Mouse (Mus musculus) hindbrain, embryonic 12.5 days (tissue): ENCODE results near the gene a. TPM values are rescaled to one million over a fixed set of nuclear protein-coding genes. Genes with fewer than 3 reads are reported as not detected.
"Not testable (repeated sequence)": the region's sequence is repeated elsewhere in the genome, so short reads cannot be mapped to it uniquely, and the experiment has no call there.

Source experiments
- ATAC-seq: fragments of 200-750 bp; cut with Nextera tagmentation; 2 replicates; pipeline ENCODE4 v1.8.0; 2017; ENCODE audit warnings: moderate TSS enrichment; ENCODE audit not compliant: low FRiP score
- H3K27ac ChIP-seq: fragments of 300-500 bp; sonication (generic); 2 replicates; pipeline ENCODE4 v1.5.1; 2016; ENCODE audit warnings: mild to moderate bottlenecking
- H3K27me3 ChIP-seq: fragments of 300-500 bp; sonication (generic); 2 replicates; pipeline ENCODE4 v1.6.1; 2016; ENCODE audit warnings: mild to moderate bottlenecking
- H3K36me3 ChIP-seq: fragments of 300-500 bp; sonication (generic); 2 replicates; pipeline ENCODE4 v1.6.1; 2016; ENCODE audit warnings: mild to moderate bottlenecking
- H3K4me1 ChIP-seq: fragments of 300-500 bp; sonication (generic); 2 replicates; pipeline ENCODE4 v1.6.1; 2016
- H3K4me2 ChIP-seq: fragments of 300-500 bp; sonication (generic); replicated peaks from 2 replicates; pipeline ENCODE4 v1.6.1; 2016; ENCODE audit warnings: mild to moderate bottlenecking
- H3K4me3 ChIP-seq: fragments of 300-500 bp; sonication (generic); 2 replicates; pipeline ENCODE4 v1.5.1; 2016; ENCODE audit warnings: mild to moderate bottlenecking
- H3K9ac ChIP-seq: fragments of 300-500 bp; sonication (generic); 2 replicates; pipeline ENCODE4 v1.6.1; 2016; ENCODE audit warnings: mild to moderate bottlenecking, moderate library complexity
- H3K9me3 ChIP-seq: fragments of 300-500 bp; sonication (generic); replicated peaks from 2 replicates; pipeline ENCODE4 v1.6.1; 2016; ENCODE audit warnings: mild to moderate bottlenecking
- WGBS: fragments of 180-500 bp; shearing (Covaris S2); methylation state at CpG from one replicate; pipeline ENCODE4 v1.1.7; 2016; 5-methylcytosine and 5-hydroxymethylcytosine counted together
- polyA plus RNA-seq: library from polyadenylated mRNA; unstranded; fragments of >200 nt; fragmentation: Nextera tagmentation; extraction: Ambion mirVana; gene quantifications from 2 replicates; pipeline ENCODE4 v1.2.1, GENCODE M21; 2016

a gene
- polyA plus RNA-seq, 1 experiment from 2014 or later = 3.0 TPM

GRCm38 (mm10) chr2:154942546-154942945, 151.3 kb downstream of the a start:
- H3K4me1 ChIP-seq = peaks cover 7% of the 10 kb centered on the region
- H3K4me2 ChIP-seq = peak overlapping the region; percentile 29; the same call in 1 of the 2 replicates
- H3K27me3 ChIP-seq = no peaks in the 10 kb centered on the region
- no peaks in the 10 kb centered on the region for H3K36me3 ChIP-seq
- ATAC-seq = no peak
- no peak overlapping the region for H3K27ac ChIP-seq
- no peak overlapping the region for H3K4me3 ChIP-seq
- WGBS = 43% methylated on average over 11 of the region's 11 CpGs
- H3K9me3 ChIP-seq = no peaks in the 10 kb centered on the region
- H3K9ac ChIP-seq = no peak overlapping the region

- Histone ChIP-seq H3K27ac (no peak overlapping the region), H3K9ac (no peak overlapping the region), H3K9me3 (no peaks in the 10 kb centered on the region), H3K4me1 (peaks cover 7% of the 10 kb centered on the region), H3K4me3 (no peak overlapping the region), H3K4me2 (peak overlapping the region; percentile 29; the same call in 1 of the 2 replicates), H3K36me3 (no peaks in the 10 kb centered on the region), H3K27me3 (no peaks in the 10 kb centered on the region)
- ATAC-seq = no peak
- WGBS = 11% methylated on average over 11 of the region's 11 CpGs
Observed at GRCm38 (mm10) chr2:154943101-154943500, 151.9 kb downstream of the a start.

- WGBS = 94% methylated on average over 3 of the region's 3 CpGs
- H3K27ac ChIP-seq = no peak overlapping the region
- no peak for ATAC-seq
- no peak overlapping the region for H3K4me2 ChIP-seq
- no peaks in the 10 kb centered on the region for H3K27me3 ChIP-seq
- no peaks in the 10 kb centered on the region for H3K36me3 ChIP-seq
- no peak overlapping the region for H3K4me3 ChIP-seq
- H3K9me3 ChIP-seq = no peaks in the 10 kb centered on the region
- H3K4me1 ChIP-seq = peaks cover 7% of the 10 kb centered on the region
- H3K9ac ChIP-seq = no peak overlapping the region
Observed at GRCm38 (mm10) chr2:154946921-154947320, 155.7 kb downstream of the a start.

- no peak for ATAC-seq
- no peaks in the 10 kb centered on the region for H3K27me3 ChIP-seq
Observed at GRCm38 (mm10) chr2:154949352-154949751, 158.2 kb downstream of the a start.

GRCm38 (mm10) chr2:154949877-154950276, 158.7 kb downstream of the a start:
- Histone ChIP-seq H3K27ac (no peak overlapping the region), H3K9me3 (no peaks in the 10 kb centered on the region), H3K36me3 (no peaks in the 10 kb centered on the region), H3K4me1 (no peaks in the 10 kb centered on the region), H3K4me3 (no peak overlapping the region), H3K4me2 (no peak overlapping the region), H3K27me3 (no peaks in the 10 kb centered on the region), H3K9ac (no peak overlapping the region)
- 80% methylated on average over 9 of the region's 9 CpGs for WGBS
- ATAC-seq = no peak

More at GRCm38 (mm10) chr2:154949352-154949751, 158.2 kb downstream of the a start:
- no peaks in the 10 kb centered on the region for H3K36me3 ChIP-seq
- H3K4me2 ChIP-seq = no peak overlapping the region
- no peak overlapping the region for H3K4me3 ChIP-seq
- no peaks in the 10 kb centered on the region for H3K9me3 ChIP-seq
- H3K27ac ChIP-seq = no peak overlapping the region
- H3K4me1 ChIP-seq = no peaks in the 10 kb centered on the region
- no peak overlapping the region for H3K9ac ChIP-seq
- WGBS = 75% methylated on average over 7 of the region's 7 CpGs

- no peaks in the 10 kb centered on the region for H3K4me1 ChIP-seq
- no peak overlapping the region for H3K9ac ChIP-seq
- H3K36me3 ChIP-seq = no peaks in the 10 kb centered on the region
- no peak overlapping the region for H3K27ac ChIP-seq
- no peaks in the 10 kb centered on the region for H3K27me3 ChIP-seq
- 62% methylated on average over 5 of the region's 5 CpGs for WGBS
- H3K4me3 ChIP-seq = no peak overlapping the region
- ATAC-seq = no peak
- H3K9me3 ChIP-seq = no peaks in the 10 kb centered on the region
- H3K4me2 ChIP-seq = no peak overlapping the region
Observed at GRCm38 (mm10) chr2:154950601-154951000, 159.4 kb downstream of the a start.

GRCm38 (mm10) chr2:154959486-154959885, 168.3 kb downstream of the a start:
- WGBS = 89% methylated on average over 5 of the region's 5 CpGs
- H3K9ac ChIP-seq = no peak overlapping the region
- no peak overlapping the region for H3K27ac ChIP-seq
- H3K4me1 ChIP-seq = no peaks in the 10 kb centered on the region
- no peaks in the 10 kb centered on the region for H3K36me3 ChIP-seq
- no peak for ATAC-seq
- H3K9me3 ChIP-seq = no peaks in the 10 kb centered on the region
- H3K27me3 ChIP-seq = no peaks in the 10 kb centered on the region
- H3K4me2 ChIP-seq = no peak overlapping the region
- no peak overlapping the region for H3K4me3 ChIP-seq

- 91% methylated on average over 3 of the region's 3 CpGs for WGBS
Observed at GRCm38 (mm10) chr2:154959909-154960308, 168.7 kb downstream of the a start.

GRCm38 (mm10) chr2:154963176-154963575, 172.0 kb downstream of the a start:
- no peaks in the 10 kb centered on the region for H3K36me3 ChIP-seq
- H3K4me3 ChIP-seq = no peak overlapping the region
- no peaks in the 10 kb centered on the region for H3K4me1 ChIP-seq
- no peak overlapping the region for H3K4me2 ChIP-seq
- no peak overlapping the region for H3K9ac ChIP-seq
- no peaks in the 10 kb centered on the region for H3K27me3 ChIP-seq
- no peaks in the 10 kb centered on the region for H3K9me3 ChIP-seq
- no peak overlapping the region for H3K27ac ChIP-seq
- 43% methylated on average over 5 of the region's 5 CpGs for WGBS
- no peak for ATAC-seq

More at GRCm38 (mm10) chr2:154959909-154960308, 168.7 kb downstream of the a start:
- ATAC-seq = no peak
- Histone ChIP-seq H3K4me2 (no peak overlapping the region), H3K9ac (no peak overlapping the region), H3K9me3 (no peaks in the 10 kb centered on the region), H3K4me1 (no peaks in the 10 kb centered on the region), H3K36me3 (no peaks in the 10 kb centered on the region), H3K27ac (no peak overlapping the region), H3K27me3 (no peaks in the 10 kb centered on the region), H3K4me3 (no peak overlapping the region)

GRCm38 (mm10) chr2:154969740-154970397, 178.7 kb downstream of the a start:
- ATAC-seq, H3K4me3 ChIP-seq, H3K9ac ChIP-seq, H3K27me3 ChIP-seq, H3K4me2 ChIP-seq, H3K9me3 ChIP-seq, H3K27ac ChIP-seq, H3K36me3 ChIP-seq: not testable (repeated sequence)
- peaks cover 10% of the 10 kb centered on the region for H3K4me1 ChIP-seq
- 67% methylated on average over 14 of the region's 14 CpGs for WGBS

- Histone ChIP-seq H3K27ac (no peak overlapping the region), H3K9me3 (no peaks in the 10 kb centered on the region), H3K4me2 (no peak overlapping the region), H3K36me3 (no peaks in the 10 kb centered on the region), H3K4me1 (peaks cover 10% of the 10 kb centered on the region), H3K27me3 (no peaks in the 10 kb centered on the region), H3K4me3 (no peak overlapping the region), H3K9ac (no peak overlapping the region)
- WGBS = 68% methylated on average over 18 of the region's 18 CpGs
- no peak for ATAC-seq
Observed at GRCm38 (mm10) chr2:154971919-154972692, 180.9 kb downstream of the a start.

GRCm38 (mm10) chr2:154972981-154973380, 181.8 kb downstream of the a start:
- no peak overlapping the region for H3K4me3 ChIP-seq
- ATAC-seq = no peak
- no peak overlapping the region for H3K9ac ChIP-seq
- H3K9me3 ChIP-seq = no peaks in the 10 kb centered on the region
- H3K4me2 ChIP-seq = no peak overlapping the region
- no peaks in the 10 kb centered on the region for H3K27me3 ChIP-seq
- peaks cover 10% of the 10 kb centered on the region for H3K4me1 ChIP-seq
- WGBS = 77% methylated on average over 5 of the region's 5 CpGs
- H3K36me3 ChIP-seq = no peaks in the 10 kb centered on the region
- no peak overlapping the region for H3K27ac ChIP-seq

- Histone ChIP-seq H3K27ac (no peak overlapping the region), H3K9me3 (no peaks in the 10 kb centered on the region), H3K36me3 (no peaks in the 10 kb centered on the region), H3K4me2 (no peak overlapping the region), H3K4me3 (no peak overlapping the region), H3K4me1 (no peaks in the 10 kb centered on the region), H3K9ac (no peak overlapping the region), H3K27me3 (no peaks in the 10 kb centered on the region)
- 76% methylated on average over 1 of the region's 1 CpGs for WGBS
- ATAC-seq = no peak
Observed at GRCm38 (mm10) chr2:154986609-154987008, 195.4 kb downstream of the a start.
